Mouse (Mus musculus) urinary bladder, postnatal 4 days (tissue): ENCODE results near the gene Slc38a3.

Experiments used
- DNase-seq, 2 experiments: peaks; one replicate each; pipeline ENCODE4 v3.0.0; 2021 to 2022; ENCODE audit warnings: low spot score in 2 of 2

Gene Slc38a3

DNA sequence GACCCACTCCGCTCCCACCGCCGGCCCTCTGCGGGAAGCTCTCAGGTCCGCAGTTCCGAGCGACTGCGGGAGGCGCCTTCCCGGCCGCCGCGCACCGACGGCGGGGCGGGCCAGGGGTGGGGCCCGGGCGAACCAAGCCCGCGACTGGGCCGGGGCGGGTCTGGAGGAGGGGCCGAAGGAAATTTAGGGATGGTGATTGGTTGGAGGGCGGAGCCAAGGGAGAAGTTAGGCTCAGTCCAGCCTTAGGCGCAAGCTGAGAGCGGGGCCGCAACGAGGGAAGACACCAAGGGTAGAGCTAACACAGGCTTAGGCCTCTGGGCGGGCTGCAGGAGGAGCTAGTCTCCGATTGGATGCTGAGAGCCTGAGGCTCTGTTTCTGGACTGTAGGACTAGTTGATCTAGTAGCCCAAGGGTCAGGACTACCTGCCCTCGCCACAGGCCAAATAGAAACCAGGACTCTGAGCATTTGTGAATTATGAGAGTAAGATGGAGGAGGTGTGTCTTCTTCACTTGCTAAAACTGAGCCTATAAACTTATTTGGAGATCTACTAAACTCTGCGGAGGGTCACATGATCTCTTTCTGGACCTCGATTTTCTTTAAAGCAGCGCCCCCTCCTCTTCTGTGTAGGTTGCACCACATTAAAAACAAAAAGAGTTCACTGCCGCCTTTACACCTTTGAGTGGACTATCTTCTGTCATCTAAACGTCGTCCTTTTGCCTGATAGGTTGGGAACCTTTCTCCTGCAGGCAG lies 33.9 kb downstream of the Slc38a3 start, which contains the start of gene Gnai2:
TSS of gene Gnai2 (minus strand) at position 89 of the 750 bp plus-strand sequence.
- DNase-seq = peak; percentile 95 to 96

DNA sequence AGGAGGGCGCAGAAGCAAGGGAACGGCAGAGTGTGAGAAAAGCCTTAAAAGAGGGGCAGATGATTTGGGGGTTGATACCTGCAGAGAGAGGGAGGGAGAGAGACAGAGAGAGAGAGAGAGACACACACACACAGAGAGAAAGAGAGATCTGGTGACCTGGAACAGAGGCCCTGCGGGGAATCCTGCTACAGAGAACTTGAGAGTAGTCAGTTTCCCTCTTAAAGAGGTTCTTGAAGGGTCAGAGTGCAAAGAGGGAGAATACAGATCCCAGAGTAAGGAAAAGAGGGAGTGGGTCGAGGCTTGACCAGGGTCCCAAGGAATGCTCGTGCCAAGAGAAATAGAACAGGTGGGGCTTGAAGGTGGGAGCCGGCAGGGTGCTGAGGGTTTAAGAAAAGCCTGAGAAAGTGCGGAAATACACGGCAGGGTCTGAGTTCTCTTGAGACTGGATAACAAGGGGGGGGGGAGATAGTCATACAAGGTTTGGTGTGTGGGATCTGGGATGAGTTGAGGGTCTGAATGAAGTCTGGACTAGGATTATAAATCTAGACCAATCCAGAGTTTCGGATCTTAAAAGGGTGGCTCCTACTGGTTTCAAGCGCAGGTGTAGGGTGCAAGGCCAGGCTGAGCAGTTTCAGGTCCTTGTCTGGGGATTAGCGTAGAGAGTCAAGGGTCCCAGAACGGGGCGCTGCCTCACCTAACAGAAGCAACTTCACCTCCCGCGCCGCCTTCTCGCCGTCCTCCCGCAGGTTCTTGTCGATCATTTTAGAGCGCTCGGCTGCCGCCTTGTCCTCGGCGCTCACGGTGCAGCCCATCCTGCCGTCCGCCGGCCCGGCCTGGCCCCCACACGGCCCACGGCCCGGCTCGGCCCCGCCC lies 34.7 kb downstream of the Slc38a3 start:
- DNase-seq = no peak

DNA sequence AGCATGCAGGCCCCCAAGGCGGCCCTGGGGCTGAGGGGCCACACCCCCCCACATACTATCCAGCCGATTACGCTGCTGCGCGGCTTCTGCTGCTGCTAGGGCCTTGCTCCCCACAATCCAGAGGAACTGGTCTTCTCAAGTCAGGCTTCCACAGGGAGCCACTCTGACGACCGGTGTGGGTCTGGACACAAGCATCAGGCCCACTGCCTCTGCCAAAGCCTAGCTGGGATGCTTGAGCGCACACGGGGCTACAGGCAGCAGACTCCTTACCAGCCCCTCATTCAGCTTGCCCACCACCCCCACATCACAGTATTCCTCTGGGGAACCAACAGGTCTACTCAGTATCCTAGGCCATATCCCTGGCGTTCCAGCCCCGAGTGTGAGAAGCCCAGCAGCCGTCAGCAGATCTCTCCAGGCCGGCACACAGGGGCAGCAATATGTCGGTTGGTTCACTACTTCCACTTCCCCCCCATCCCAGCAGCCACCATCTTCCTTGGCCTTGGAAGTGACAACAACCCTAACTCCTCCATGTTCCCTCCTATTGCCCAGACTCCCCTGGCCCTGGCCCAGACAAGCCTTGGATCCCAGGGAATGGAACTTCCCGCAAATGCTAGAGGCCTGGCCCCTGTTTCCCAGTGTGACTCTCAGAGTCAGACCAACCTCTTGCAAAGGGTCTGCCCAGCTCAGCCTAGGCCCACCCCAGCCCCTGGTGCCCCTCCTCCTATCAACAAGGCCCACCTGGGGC lies 35.5 kb downstream of the Slc38a3 start:
- DNase-seq = no peak

DNA sequence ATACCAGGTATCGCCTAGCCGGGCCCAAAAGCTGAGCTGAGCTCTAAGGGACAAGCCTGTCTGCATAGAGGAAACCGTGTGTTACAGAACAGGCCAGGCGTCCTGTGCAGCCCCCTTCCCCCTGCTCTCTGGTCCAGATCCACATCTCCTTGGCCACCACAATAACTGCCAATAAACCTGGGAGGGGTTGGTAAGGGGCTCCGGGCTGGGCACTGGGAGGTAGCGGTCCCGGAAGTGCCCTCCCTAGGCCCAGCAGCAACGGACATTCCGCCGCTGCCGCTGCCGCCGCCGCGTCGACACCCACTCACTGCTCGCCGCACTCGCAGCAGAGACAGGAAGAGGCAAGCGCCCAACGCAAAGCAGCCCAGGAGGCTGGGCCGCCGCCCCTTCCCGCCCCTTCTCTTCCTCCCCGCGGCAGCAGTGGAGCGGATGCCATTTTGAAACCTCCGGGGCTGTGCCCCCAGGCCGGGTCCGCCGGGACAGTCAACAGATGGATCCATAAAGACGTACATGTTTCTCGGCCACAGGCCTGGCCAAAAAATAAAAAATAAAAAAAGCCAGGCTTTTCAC lies 36.2 kb downstream of the Slc38a3 start:
- DNase-seq = peak; percentile 80 to 83

DNA sequence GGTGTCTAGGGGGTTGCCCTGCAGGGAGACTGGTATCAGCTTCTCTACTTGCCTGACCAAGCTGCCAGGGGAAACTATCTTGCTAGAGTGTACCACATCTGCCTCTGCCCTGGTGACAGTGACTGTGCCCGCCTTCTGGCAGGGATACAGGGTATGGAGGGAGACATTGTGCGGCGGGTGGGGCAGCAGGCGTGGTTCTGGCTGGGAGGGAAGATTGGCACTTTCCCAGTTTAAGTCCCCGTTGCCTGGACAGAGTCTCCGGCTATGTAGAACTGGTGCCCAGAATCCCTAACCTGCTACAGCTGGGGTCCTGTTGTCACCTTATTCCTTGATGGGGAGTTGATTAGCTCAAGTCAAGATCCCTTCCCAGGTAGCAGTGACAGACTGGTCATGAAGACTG lies 36.9 kb downstream of the Slc38a3 start:
- no peak for DNase-seq

DNA sequence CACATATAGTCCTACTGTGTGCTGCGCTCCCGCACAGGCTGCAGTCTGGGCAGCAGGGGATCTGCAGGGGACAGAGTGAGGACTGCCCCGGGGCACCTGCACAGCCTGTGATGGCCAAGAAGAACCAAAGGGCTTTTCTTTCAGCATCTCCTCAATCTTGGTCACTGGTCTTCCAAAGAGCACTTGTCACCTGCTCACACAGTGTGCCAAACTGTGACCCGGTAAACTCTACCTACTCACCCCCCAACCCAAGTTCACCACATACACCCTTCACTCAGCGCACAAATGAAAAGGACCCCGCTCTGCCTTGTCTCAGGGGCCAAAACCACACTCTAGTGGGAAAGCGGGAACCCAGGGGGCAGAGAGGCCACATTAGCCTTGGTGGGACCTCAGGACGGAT lies 37.5 kb downstream of the Slc38a3 start:
- no peak for DNase-seq

DNA sequence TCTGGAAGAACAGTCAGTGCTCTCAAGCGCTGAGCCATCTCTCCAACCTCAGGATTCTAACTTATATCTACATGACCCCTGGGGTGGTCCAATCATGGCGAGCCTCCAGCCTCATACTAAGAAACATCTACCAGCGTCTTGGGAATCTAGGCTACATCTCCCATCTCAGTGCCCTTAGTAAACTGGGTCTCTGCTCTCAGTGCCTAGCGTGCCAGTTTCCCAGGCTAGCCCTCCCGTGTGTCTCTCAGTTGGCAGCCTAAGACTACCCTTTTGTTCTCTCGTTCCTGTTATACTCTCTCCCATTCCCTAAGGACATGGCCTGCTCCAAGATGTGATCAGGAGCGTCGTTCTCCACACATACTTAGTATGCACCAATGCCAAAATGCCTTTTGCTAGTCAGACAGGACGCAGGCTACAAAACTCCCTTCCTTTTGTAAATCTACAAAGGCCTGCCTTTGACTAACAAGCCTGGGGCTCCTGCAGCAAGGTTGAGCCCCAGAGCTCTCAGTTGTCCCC lies 38.0 kb downstream of the Slc38a3 start:
- no peak for DNase-seq

DNA sequence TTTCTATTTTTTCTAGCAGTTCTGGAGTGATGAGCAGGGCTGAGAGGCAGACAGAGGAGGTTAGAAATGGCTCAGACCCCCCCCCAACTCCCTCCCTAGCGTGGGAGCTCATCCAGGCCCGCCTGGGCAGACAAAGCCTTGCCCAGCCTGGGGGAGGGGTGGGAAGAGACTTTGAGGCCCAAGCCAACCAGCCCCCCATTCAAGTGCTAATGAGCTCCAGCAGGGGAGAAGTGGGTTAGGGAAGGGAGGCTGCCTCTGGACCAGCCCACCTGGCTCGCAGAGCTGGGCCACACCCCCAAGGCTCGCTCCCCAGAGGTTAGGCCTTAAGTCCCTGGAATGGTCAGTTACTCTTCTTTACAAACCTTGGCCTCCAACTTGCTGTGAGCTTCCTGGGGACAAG lies 38.8 kb downstream of the Slc38a3 start:
- DNase-seq = no peak

DNA sequence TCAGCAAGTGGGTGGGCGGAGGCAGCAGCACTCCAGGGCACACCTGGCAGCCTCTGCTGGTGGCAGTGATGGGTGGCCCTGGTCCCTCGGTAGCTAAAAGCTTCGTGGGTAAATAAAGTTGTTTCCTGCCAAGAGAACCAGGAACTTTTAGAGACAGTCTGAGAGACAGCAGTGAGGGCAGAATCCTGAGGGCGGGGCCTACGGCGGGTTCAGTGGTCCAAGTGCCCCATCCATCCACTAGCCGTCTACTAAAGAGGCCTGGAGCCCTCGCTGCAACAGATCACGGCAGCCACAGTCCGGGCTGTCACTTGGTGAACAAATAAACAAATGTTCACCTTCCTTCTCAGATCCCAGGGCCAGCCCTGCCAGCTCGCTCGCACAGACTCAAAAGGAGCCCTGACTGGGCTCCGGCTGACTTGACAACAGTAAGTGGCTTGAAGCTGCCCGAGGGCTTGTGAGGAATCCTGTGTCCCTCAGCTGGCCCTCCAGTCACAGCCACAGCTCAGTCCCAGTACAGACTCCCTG lies 39.4 kb downstream of the Slc38a3 start:
- DNase-seq = no peak

DNA sequence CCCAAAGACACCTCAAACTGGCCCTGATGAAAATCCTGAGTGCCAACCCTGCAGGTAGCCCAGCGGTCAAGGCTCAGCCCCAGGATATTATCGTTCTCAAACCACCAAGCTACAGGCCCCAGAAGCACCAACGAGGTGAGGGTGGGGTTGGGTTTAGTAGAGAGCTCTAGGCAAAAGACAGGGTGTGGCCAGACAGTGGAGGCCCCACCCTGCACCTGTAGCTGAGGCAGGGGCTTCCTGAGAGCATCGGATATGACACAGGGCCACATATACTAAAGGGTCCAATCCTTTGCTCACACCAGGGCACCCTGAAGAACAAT lies 40.0 kb downstream of the Slc38a3 start:
- DNase-seq = no peak

DNA sequence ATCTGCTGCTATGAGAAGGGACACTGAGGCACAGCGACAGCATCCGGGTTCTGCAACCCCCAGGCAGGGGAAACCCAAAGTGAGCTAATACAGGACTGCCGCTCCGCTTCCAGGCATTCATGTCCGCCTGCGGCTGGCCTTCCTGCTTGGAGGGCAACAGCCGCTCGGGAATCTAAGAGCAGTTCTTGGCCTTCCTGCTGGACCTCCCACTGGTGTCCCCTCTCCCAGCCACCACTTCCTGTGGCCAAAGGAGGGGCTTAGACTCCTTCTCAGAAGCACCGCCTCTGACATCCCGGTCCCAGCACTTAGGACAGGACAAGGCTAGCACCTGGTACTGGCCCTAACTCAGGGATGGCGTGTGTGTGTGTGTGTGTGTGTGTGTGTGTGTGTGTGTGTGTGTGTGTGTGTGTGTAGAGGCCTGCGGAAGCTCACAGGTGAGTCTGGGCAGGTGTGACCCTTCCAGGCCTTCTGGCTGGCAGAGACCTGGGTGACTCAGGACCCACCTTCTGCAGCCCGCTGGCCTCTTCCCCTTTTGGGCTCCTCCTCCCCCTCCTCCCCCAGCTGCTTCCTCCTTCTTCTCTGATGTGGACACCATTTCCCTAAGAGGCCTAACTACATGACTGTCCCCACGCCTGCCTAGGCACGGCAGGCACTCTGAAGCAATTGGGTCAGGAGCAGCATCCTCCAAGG lies 40.5 kb downstream of the Slc38a3 start:
- DNase-seq = no peak

DNA sequence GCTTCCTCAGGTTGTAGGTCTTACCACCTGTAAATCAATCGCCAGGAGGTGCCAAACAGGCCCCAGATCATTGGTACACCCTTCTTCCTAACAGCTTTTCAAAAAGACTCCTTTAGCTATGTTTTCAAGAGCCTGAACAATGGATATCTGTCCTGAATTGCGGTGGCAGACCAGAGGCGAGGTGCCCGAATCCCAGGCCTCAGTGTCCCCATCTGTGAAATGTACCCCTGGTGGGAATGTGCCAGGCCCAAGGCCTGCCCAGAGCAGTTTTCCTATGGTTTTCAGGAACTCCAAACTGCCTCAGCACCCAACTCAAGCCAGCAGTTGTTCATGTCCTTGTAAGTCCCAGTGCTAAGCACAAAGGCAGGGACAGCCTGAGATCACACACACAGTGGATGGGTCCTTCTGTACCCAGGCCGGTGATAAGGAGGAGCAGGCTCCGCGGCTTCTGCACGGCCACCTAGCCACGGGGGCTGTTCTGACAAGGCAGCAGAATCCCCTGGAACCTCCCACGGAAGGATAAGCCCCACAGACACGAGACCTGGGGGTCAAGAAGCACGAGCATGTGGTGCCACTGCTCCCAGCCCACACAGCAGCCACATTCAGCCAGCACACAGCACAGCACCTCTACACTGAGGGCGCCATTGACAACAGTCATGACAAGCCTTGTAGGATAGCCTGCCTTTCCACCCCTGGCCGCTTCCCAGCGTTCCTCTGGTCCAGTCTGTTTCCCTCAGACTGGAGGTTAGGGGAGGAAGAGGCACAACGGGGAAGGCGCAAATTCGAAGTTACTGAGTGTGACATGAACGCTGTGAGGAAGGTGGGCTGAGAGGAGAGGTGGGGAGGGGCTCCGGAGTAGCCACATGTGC lies 41.7 kb downstream of the Slc38a3 start:
- DNase-seq = no peak

DNA sequence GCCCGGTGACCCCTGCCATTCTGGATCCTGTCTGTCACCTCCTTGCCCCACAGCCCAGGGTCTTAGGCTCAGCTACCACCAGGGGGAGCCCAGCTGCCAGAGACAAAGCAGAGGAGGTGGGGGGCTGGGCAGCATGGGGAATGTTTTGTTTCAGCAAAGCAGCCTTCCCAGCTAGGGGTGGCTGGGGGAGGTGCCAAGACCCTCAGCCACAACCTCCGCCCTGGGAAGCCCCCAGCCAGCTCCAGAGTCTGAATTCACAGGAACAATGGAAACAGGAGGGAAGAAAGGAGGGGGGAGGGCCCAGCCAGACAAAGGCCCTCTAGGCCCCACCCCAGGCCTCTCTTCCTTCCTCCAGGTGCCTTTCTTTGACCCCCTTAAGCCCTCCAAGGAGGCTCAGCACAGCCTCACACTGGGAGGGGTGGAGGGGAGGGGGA lies 42.5 kb downstream of the Slc38a3 start:
- DNase-seq = peak; percentile 73 to 88

DNA sequence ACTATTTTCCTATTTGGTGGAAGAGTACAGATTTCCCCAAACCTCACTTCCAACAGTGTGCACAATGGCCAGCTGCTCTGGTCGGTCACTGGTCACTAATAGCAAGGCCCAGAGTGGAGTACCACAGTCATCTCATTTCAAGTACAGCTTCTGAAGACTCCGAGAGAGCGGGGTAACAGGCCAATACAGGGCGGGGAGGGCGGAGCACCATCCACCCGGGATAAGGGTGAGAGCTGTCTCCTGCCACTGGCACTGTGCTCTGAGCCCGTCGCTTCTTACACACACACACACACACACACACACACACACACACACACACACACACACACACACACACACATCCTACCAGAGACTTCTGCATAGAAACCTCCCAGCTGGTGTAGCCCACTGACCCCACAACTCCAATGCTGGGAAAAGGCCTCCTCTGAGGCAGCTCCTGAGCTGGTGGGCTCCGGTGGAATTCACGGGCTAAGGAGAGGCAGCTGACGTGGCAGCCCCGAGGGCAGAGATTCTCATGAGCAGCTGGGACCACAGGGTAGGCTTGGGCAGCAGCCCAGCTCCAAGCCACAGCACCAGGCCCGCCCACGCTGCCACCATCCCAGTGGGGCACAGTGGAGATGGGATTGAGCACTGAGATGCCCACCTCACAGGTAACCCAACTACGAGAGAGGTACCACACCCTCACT lies 43.0 kb downstream of the Slc38a3 start:
- no peak for DNase-seq

DNA sequence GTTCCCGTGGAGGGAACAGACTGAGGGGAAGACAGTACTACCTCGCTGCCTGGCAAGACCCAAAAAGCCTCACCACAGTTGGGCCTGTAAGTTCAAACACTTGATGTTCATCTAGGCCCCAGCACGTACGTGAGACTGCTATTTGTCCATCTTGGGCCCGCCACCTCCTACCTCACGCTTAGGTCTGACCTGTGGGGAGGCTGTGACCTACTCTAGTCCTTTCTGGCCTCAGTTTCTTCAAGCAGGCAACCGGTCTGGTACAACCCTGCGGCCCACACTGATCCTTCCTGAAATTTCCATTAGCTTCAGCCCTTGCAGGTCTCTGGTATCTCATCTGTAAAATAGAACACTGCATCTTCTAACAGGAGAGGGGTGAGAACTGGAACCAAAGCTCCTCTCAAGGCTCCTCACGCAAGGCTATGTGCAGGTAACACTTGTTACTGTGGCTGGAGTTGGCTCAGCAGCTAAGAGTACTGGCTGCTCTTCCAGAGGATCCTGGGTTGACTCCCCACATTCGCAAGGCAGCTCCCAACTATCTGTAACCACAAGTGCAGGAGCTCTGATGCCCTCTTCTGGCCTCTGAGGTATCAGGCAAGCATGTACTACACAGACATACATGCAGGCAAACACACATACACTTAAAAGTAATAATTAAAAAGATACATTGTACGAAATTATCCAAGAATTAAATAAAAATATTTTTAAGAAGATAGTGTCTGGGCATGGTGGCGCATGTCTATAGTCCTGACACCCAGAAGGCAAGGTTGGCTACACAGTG lies 43.8 kb downstream of the Slc38a3 start:
- no peak for DNase-seq

DNA sequence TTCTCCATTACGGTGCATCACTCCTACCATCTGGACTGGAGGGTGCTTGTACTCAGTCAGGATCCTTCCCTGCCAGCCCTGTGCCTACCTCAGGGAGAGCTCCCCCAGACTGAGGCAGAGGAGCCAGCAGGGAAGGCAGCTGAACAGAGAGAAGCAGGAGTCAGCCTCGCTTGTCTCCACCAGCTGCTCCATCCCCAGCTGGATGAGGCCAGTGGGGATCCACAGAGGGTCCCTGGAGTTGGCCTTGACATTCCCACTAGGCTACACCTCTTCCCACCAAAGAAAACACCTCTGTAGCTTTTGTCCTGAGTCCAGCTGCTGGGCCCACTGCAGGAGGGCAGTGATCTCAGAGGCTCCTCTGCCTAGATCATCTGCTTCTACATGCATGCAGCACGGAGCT lies 44.4 kb downstream of the Slc38a3 start:
- DNase-seq = no peak

DNA sequence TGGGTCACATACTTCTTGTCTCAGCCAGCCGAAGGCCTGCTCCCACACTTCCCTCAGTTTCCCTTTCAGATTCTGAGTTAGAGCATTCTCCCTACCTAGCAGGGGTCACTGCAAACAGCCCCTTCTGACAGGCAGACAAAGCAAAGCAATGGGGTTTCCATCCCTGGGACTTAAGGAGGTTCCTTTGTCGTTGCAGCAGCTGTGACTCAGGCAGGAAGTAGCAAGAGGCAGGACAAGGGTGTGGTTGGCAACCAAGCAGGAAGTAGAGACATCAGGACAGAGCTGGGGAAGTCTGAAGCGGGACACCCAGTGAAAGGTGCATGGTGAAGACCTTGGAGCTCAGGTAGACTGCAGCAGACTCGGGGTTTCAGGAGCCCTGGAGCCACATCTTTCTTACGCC lies 44.8 kb downstream of the Slc38a3 start:
- no peak for DNase-seq

DNA sequence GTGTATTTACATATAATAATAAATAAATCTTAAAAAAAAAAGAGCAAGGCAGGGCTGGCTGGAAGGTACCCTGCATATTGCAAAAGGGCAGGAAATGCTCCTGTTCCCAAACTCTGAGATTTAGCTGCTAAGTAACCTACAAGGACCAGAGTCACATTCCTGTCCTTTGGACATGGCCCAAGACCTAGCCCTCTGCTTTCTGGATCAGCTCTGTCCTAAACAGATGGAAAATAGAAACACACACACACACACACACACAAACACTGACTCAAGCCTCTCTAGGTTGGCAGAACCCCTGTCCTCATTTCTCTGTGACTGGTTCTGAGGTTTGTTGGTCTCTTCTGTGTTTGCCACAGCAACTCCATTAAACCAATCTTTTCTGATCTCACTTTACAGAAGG lies 48.4 kb downstream of the Slc38a3 start:
- no peak for DNase-seq

DNA sequence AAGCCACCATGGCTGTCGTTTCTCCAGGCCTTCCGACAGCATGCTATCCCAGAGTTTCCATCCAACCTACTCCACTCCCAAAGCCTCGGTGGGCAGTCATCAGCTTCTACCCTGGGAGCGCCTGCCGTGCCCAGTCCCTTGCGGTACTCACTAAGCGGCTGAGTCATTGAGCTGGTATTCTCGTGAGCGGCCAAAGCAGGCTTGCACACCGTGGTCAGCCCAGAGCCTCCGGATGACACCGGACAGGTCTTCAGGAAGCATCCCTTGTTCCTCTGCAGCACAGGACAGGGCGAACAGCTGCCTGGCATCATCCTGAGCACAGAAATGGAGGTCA lies 49.8 kb downstream of the Slc38a3 start:
- DNase-seq = no peak
